Mouse (Mus musculus): ENCODE data around the gene Ubp1. TPM values are rescaled to one million over a fixed set of nuclear protein-coding genes. Genes with fewer than 3 reads are reported as not detected.
A peak's percentile ranks its signal among the peaks of the same experiment; 100 is the strongest.

Gene Ubp1
- total RNA-seq, 2 experiments from 2014 or later, result 64.5 to 72.5 TPM

DNA sequence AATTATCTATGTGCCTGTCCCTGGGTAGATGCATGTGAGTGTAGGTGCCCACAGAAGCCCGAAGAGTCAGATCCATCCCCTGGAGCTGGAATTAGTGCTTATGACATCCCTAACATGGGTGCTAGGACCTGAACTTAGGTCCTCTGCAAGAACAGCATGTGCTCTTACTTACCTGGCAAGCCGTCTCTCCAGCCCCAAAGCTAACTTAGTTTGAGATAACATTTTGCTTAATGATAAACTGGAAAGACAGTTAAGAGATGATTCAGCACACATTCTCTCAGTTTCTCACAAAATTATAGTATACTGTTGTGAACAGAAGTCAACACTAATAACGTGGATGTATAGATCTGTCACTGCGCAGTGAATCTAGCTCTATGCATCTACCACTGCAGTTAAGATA is 36.1 kb downstream of the Ubp1 start:
- intact Hi-C loops (cut with DNase I), result no loop called here
- DNase-seq (ENCODE audit: low spot score in 2 of 2), result no peak

DNA sequence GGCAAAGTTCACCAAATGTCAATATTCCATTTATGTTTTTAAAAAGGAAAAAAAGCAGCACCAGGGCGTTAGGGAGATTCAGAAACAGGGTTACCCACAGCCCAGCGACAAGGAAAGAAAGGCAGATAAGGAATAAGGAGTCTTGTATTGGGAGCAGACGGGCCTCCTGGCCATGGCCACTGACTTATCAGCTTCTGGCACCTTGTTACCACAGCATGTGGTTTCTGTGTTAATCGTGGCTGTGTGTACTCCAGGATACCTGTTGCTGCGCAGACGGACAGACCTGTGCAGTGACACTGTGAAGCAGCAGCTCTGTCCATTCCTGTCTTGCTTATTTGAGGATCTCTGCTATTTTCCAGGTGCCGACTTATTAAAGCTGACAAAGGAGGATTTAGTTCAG is 38.2 kb downstream of the Ubp1 start:
- no peak for DNase-seq (ENCODE audit: low spot score in 2 of 2)
- intact Hi-C loops (cut with DNase I), result no loop called here

DNA sequence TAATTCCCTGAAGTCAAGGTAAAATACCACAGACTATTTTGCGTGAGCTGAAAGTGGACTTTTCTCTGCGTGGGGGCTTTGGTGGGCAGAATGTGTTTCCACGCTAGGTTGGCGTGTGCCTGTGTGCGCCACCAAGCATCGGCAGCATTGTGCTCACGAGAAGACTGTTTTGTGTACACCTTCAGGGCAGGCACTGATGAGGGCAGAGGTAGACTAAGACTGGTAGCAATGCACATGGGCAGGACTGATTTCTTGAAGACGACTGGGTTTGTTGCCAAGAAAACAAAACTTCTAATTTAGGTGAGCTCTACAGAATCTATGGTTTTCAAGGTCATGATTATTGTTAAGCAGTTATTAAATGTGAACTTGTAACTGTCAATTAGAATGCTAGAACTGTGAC is 38.7 kb downstream of the Ubp1 start:
- intact Hi-C loops (cut with DNase I), result no loop called here
- no peak for DNase-seq (ENCODE audit: low spot score in 2 of 2)

DNA sequence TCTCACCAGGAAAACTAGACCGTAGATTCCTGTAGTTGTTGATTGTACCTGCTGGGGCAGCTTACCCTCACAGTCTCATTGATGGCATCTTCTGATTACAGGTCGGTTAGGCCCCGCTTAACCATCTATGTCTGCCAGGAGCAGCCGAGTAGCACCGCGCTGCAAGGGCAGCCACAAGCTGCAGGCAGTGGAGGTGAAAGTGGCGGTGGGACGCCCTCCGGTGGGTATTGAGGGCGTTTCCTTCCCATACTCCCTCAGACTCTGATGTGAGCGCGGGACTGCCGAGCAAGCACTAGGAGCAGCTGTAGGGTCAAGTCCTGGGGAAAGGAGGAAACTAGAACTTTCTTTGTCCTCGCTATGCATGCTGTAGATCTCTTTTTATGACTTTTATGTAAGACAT is 39.3 kb downstream of the Ubp1 start:
- DNase-seq (ENCODE audit: low spot score in 2 of 2), result no peak
- intact Hi-C loops (cut with DNase I), result no loop called here

DNA sequence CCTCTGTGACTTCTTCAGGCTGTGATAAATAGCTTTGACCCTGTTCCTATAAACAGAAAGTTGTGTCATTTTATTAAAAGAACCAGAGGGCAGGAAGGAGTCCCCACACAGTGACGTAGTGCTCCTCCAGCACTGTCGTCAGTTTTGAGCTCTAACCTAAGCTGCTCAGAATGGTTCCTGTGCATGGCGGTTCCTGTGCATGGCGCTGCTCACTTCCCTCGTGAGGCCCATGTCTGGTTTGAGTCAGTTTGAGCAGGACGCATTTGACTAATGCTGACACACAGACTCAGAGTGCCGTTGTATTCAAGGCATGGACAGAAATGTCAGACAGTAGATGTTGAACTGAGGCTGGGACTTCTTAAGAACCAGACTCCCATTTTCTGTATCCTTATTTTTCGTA is 40.9 kb downstream of the Ubp1 start:
- intact Hi-C loops (cut with DNase I), result no loop called here
- DNase-seq (ENCODE audit: low spot score in 2 of 2), result no peak

DNA sequence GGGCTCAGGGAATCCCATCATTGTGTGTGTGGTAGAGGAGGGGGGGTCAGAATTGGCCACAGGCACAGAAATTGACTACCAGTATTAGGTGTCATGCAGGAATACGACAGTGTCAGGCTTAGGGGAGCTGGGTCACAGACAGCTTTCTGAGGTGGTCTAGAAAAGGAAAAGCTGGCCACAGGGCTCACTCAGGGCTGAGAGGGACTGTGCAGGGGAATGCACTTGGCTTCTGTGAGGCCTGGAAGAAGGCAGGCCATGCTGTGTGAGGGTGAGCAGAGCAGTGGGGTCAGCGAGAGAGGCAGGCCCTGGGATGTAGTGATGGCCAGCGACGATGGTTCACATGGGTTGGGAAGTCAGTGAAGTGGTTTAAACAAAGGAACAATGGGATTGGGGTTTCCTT is 43.1 kb downstream of the Ubp1 start:
- DNase-seq (ENCODE audit: low spot score in 2 of 2), result no peak
- intact Hi-C loops (cut with DNase I), result no loop called here

DNA sequence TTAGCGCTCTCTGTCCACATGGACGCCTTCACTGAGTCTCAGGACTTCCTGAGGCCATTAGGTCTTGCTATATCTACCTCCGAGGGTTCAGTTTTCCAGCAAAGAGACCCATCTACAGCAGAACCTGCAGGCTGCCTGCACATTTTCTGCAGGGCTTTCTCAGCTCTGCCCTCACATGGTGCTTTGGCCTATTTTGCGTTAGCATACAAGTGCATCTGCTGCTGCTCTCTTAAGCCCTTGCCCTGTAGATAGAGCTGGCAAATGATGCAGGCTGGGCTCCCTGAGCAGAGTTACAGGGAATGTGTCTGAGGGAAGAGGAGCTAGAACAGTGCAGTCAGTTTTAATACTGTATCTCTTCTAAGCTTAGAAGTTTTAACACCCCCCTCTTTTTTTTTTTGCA is 44.2 kb downstream of the Ubp1 start:
- intact Hi-C loops (cut with DNase I), result no loop called here
- no peak for DNase-seq (ENCODE audit: low spot score in 2 of 2)

DNA sequence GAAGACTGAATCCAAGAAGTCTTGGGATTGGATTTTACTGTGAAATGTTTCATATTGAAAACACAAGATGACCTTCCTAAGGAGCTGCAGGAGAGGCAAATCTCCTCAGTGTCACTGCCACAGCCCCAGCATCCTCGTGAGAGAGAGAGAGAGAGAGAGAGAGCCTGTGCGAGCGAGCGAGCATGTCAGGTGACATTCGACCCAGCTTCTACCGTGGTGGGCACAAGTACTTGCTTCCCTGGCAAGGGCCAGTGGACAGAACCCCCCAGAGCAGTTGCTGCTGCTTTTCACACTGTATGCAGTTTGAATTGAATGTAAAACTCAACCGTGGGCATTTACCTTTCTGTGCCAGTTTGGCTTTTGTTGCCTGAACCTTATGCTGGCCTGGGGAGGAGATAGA is 44.7 kb downstream of the Ubp1 start:
- no peak for DNase-seq (ENCODE audit: low spot score in 2 of 2)

DNA sequence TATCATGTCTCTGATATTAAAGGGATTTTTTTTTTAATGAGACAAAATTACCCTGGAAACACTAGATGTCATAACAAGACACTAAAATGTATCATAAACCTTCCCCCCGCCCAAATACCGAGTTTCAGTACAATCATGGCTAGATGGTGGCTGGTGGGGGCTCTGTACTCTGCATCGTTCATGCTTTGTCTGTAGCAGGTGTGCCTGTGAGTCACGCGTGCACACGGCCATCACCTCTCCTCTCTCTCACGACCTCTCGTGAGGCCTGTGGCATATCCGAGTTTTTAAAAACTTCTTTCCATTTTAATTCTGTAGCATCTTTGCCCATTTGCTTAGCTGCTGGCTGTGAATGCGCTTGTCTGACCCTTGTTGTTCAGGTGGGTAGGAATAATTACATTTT is 45.5 kb downstream of the Ubp1 start:
- intact Hi-C loops (cut with DNase I), result no loop called here

More for the DNA sequence above, 44.7 kb downstream of the Ubp1 start:
- intact Hi-C loops (cut with DNase I), result no loop called here

DNA sequence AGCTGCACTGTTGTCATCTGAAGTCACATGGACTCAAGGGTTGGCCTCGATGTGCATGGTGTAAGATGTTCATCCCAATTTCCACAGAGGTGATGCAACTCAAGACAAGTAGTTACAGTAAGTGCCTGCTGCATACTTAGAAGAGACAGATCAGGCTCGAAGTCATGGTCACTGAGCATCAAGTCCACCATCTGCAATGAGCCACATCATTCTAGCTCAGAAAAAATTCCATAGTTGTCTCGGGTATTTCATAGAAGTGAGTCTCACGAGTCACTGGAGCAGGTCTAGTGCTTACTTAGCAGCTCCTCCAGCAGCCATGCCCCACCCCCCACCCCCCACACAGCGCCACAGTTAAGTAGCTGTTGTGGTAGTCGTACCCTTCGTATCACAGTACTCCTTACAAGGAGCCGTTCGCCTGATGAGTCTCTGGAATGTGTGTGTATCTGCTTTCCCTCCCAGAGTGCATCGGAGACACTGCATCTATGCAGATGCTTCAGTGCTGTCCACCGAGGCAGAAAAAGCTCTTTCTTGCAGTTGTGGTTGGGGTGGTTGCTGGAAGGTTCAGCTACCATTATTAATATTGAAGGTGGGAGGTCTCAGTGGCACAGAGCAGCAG is 46.6 kb downstream of the Ubp1 start:
- DNase-seq (ENCODE audit: low spot score in 2 of 2), result no peak
- intact Hi-C loops (cut with DNase I), result no loop called here

More for the DNA sequence above, 45.5 kb downstream of the Ubp1 start:
- no peak for DNase-seq (ENCODE audit: low spot score in 2 of 2)

DNA sequence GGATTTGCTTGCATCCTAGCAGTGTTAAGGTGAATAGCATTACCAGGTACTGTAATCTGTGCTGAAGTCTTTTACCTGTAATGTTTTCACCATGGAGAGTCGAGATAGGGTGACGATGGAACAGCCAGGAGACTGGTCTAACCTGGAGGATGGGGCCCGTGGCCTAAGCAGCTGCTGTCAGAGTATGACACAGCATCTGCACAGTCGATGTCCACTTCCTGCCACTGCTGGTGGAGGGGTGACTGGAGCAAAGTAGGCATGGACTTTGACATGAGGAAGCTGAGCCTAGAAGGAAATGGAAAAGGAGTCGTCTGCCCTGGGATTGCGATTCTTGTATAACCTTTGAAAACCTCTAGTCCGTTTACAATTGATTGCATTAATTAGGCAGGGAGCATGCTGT is 47.9 kb downstream of the Ubp1 start:
- intact Hi-C loops (cut with DNase I), result no loop called here
- no peak for DNase-seq (ENCODE audit: low spot score in 2 of 2)

DNA sequence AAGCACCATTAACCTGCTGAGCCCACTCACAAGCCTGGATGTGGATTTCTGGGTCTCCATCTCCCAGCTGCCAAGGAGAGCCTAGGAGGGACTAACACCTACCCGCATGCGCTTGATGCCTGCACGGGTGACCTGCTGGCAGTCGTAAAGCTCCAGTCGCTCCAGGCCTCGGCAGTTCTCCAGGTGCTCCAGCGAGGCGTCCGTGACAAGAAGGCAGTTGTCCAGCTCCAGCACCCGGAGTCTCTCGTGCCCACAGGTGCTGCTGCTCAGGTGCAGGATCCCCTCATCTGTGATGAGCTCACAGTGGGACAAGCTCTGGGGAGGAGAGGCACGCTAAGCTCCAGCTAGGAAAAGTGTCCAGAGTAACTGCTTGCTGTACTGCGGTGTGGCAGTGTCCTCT is 48.6 kb downstream of the Ubp1 start:
- intact Hi-C loops (cut with DNase I), result no loop called here
- no peak for DNase-seq (ENCODE audit: low spot score in 2 of 2)

DNA sequence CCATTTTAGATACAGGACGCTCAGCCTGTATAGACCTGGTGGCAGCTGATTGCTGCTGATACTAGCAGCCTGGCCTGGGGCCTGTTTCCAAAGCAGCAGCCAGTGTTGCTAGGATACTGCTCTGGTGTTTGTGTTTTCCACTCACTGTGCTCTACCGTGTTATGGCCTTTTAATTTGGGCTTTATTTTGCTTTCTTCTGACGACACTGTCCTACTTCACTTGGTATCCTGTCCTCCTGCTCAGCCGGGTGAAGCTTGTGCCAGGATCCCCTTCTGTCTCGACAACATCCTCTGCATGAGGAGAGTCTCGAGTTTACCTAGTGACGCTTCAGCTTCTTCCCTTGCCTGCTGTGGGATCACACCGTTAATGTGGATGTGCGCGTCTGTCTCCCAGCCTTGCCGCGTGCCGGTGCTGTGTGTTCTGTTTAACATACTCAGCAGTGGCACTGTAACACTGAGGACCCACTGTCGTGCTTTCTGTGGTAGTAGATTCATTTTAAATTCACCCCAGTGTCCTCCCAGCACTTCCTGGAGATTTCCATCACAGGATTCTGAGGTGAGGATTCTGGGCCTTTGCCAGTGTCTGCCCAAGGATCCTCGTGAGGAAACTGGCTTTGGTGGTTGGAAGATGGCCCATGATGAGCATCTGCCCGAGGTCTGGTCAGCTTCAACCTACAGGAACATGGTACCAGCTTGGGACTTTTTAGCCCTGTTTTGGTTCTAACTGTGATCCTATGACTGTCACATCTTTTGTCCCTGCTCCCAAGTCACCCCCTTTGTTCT is 50.6 kb downstream of the Ubp1 start:
- DNase-seq (ENCODE audit: low spot score in 2 of 2), result peak; percentile 45 to 46
- intact Hi-C loops (cut with DNase I), result no loop called here

DNA sequence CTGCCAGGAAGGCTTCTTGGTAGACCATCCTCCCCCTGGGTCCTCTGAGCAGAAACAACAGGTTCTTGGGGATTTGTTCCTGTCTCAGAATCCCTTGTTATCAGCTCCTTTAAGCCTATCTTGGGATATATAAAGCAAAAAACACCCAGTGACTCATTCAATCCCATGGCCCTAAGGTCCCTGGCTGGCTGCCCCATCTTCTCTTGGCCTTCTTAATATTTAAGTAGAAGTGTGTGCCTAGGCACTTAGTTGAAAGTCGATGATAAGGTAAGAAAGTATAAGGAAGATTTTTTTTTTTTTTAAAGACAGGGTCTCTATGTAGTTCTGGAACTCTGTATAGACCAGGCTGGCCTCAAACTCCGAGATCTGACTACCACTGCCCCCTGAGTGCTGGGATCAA is 51.7 kb downstream of the Ubp1 start:
- intact Hi-C loops (cut with DNase I), result no loop called here
- DNase-seq (ENCODE audit: low spot score in 2 of 2), result no peak

DNA sequence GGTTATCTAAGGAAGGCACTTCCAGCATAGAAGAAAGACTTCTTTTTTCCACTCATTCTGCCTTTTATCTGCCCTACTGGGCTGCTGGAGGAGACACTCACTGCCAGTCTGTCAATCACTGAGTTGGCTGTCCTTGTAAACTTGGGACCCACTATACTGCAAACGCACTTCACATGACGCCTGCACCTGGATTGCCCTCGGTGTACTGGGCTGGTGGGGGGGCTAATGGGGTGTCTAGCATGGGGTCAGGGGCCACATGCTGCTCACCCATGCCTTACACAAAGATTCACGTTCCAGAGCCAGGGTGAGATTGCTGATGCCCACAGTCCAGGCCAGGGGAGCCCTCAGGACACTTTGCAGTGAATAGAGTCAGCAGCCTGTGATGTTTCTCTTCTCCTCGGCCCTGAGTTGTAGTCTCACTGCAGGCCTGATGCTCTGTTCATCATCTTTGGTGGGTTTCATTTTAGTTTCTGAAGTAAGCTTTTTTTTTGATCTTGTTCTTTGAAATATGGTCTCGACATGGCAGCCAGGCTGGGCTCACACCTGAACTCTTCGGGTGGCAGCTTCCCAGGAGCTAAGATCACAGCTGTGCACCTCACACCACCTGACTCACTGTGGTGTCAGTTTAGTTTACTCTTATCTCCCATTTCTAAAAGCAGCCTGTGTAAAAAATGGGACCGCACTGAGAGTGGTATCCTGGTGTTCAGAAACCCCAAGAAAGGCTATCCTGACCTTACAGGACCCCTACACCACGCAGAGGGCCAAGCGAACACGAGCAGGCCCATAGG is 52.3 kb downstream of the Ubp1 start:
- intact Hi-C loops (cut with DNase I), result no loop called here
- DNase-seq (ENCODE audit: low spot score in 2 of 2), result no peak

DNA sequence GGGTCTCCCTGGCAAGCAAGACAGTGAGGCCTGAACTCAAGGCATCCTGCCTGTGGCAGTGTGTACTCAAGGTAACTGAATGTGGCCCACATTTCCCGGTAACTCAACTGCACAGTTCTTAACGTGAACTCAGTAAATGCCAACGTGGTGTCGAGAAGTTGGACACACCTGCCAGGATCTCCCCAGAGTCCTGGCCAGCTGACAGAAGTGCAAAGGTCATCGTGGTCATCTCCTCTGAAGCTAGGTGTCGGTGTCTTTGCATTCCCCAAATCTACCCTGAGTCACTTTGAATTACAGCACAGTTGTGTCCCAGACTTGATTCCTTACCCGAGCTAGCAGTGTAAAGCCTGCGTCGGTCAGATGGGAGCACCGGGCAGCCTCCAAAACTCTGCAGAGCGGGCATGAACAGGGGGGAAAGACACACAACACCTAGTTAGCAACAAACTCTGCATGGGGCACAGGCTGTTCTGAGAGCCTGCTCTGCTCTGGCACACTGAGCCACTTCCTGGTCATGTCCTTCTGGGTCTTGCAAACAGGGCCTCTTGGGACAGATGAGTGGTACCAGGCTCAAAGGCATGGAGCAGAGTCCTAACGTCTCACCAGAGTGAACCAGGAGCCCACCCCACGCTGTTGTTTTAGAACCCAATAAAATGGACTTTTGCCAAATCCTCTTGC is 54.3 kb downstream of the Ubp1 start:
- no peak for DNase-seq (ENCODE audit: low spot score in 2 of 2)
- intact Hi-C loops (cut with DNase I), result no loop called here

DNA sequence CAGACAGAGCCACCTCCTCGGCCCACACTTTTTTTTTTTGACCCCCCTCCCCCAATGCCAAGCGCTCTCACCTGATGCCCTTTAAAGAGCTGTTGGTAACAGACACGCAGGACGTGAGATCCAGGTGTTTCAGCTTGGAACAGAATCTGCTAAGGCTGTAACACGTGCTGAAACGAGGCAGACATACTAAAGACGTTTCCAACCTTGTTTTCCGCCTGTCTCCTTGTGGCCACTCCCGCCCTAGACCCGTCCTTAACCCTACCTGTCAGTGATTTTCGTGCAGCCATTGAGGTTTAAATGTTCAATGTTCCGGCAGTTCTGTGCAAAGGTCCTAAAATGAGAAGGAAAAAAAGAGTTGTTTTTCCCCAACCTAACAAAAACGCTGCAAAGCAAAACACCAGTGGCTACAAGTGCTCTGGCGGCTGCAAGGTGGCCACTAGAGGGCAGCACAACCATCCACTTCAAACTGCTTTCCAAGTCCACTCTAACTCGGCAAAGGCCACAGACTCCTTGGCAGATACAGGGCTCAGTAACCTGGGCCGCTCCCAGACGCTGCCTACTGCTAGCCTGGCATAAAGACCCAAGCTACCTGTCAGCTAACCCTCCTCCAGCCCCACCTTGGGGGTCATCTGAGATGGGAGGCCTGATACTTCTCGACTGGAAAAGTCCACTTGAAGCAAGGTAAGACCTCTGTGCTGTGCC is 60.0 kb downstream of the Ubp1 start:
- intact Hi-C loops (cut with DNase I), result loop anchor here (1.0 to 5.0 kb wide), 2 partner anchors 126 to 392 kb away; no protein-coding TSS in a partner anchor

DNA sequence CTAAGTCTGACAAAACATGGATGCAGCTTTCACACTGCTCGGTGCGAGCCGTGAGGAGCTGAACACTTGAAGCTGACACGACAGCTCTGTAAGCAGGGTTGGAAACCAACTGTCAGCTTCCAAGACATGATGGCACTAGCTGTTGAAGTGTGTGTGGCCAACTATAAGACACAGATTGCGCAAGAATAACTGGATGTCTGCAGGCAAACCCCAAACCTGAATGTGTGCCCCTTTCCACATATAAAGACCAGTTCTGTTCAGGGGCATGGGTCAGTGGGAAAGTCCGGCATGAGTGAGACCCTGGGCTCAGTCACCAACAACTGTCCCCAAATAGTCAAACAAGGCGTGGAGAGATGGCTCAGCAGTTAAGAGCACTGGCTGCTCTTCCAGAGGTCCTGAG is 62.1 kb downstream of the Ubp1 start:
- intact Hi-C loops (cut with DNase I), result loop anchor here (5.0 kb wide), 1 partner anchor 389 kb away; no protein-coding TSS in a partner anchor
- no peak for DNase-seq (ENCODE audit: low spot score in 2 of 2)

More for the DNA sequence above, 60.0 kb downstream of the Ubp1 start:
- DNase-seq (ENCODE audit: low spot score in 2 of 2), result peak; percentile 81 to 83

DNA sequence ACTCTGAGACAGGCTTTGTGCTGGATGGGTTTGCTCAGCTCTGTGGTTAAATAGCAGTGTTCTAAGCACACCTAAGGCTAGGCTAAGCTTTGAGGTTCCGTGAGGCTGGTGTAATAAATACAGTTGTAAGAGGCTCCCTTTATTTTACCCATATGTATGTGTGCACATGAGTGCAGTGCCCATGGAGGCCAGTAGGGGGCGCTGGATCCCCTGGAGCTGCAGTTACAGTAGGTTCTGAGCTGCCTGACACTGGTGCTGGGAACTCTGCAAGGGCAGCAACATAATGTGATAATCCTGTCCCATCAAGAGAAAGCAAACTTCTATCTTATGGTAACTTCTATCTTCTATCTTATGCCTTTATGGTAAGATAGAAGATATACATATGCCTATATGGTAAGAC is 67.6 kb downstream of the Ubp1 start:
- intact Hi-C loops (cut with DNase I), result no loop called here

DNA sequence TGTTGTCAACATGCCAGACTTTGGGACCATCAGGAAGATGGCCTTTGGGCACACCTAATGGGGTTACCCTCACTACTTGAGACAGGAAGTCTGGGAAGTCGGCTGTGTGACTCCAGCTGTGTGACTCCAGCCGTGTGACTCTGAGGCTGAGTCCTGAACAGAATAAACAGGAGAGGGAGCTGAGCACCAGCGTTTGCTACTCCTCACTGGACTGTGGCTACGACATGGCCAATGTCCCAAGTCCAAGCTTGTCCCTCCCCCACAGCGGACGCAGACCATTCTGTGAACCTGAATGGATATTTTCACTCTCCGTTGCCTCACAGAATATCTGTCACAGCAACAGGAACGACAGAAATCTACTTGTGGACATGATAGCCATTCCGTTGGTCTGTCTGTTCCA is 76.1 kb downstream of the Ubp1 start:
- no peak for DNase-seq (ENCODE audit: low spot score in 2 of 2)
- intact Hi-C loops (cut with DNase I), result no loop called here

More for the DNA sequence above, 67.6 kb downstream of the Ubp1 start:
- DNase-seq (ENCODE audit: low spot score in 2 of 2), result no peak

Data from left cerebral cortex, postnatal 25 days (tissue).